Mouse (Mus musculus): ENCODE results near the gene Slc6a5. TPM values are rescaled to one million over a fixed set of nuclear protein-coding genes. Genes with fewer than 3 reads are reported as not detected.

The Slc6a5 gene
- total RNA-seq, 1 experiment from 2014 or later, result 1.3 TPM

GRCm38 (mm10) chr7:49984698-49985097 is 74.8 kb downstream of the Slc6a5 start:
- no peak for DNase-seq

DNA sequence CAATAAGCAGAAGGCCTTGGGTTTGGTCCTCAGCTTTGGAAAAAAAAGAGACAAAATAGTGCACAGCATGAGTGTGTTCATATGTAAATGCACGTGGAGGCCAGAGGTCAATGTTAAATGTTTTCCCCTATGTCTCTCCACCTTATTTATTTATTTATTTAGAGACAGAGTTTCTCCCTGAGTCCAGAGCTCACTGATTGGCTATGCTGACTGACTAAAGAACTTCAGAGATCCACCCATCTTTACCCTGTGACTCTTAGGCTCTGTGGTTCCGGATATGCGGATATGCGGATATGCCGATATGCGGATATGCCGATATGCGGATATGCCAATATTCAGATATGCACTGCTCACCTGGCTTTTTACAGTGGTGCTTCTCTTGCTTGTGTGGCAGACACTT is 76.0 kb downstream of the Slc6a5 start:
- no peak for DNase-seq

DNA sequence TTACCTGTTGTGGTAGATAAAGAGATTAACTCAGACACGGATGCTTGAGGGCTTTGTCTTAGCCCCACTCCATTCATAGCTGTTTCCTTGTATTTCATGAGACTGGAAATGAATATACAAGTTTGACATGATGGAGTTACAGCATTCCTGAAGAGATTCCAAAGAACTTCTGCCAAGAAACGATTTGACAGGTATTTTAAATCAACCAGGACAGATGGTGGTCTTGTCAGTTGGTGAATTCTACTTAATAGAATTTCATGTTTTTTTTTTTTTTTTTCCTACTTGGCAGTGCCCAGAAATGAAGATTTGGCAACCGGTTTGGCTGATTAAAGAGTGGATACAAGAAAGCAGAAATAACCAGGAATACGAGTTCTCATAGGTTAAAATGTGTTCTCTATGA is 89.4 kb downstream of the Slc6a5 start:
- no peak for DNase-seq

GRCm38 (mm10) chr7:50005268-50005667 is 95.3 kb downstream of the Slc6a5 start:
- no peak for DNase-seq

Other genes with a start within 250 kb of the Slc6a5 start
- gene Htatip2, start 151.0 kb upstream of the Slc6a5 start, total RNA-seq (2021), result 36.6 and 42.5 TPM in 2 replicates
- gene Prmt3, start 131.8 kb upstream of the Slc6a5 start, total RNA-seq (2021), result 34.1 and 38.4 TPM in 2 replicates
- 1.2 and 1.5 TPM in 2 replicates for gene Nell1, start 64.7 kb downstream of the Slc6a5 start, total RNA-seq (2021)

All from adrenal gland, postnatal 25 days (tissue).